Mouse (Mus musculus) megakaryocyte progenitor cell, adult 5-6 weeks (primary cell): ENCODE data around the gene Rps6kb1. TPM values are rescaled to one million over a fixed set of nuclear protein-coding genes. Genes with fewer than 3 reads are reported as not detected.

Source experiments
- ATAC-seq: replicated peaks from 2 replicates; pipeline ENCODE4 v1.8.0; 2016; ENCODE audit warnings: mild to moderate bottlenecking, moderate TSS enrichment, inconsistent platforms; ENCODE audit not compliant: poor library complexity
- total RNA-seq, 2 experiments: library from RNA; stranded (forward) in 1 of 2; stranded (reverse) in 1 of 2; fragments of 157-497, 149-512 nt in 1 of 2; fragments of 200-1000 nt in 1 of 2; gene quantifications; 2 replicates each; pipeline versions ENCODE4 v1.2.3 to v1.2.4; 2015 to 2017

Gene Rps6kb1
- total RNA-seq (2015), result 44.3 and 53.2 TPM in 2 replicates
- total RNA-seq (2017), result 34.1 and 48.6 TPM in 2 replicates

GRCm38 (mm10) chr11:86544639-86545299, at the start of gene Rps6kb1, which contains the start of gene Tubd1:
Gene Rps6kb1, minus strand, starts transcription at chr11:86544805.
Gene Tubd1, plus strand, starts transcription at chr11:86544991.
- peak; percentile 93 for ATAC-seq

GRCm38 (mm10) chr11:86593443-86593842, 48.8 kb upstream of the Rps6kb1 start:
- ATAC-seq, result no peak

- ATAC-seq, result peak; percentile 96
Observed at GRCm38 (mm10) chr11:86592993-86593392, 48.4 kb upstream of the Rps6kb1 start.

DNA sequence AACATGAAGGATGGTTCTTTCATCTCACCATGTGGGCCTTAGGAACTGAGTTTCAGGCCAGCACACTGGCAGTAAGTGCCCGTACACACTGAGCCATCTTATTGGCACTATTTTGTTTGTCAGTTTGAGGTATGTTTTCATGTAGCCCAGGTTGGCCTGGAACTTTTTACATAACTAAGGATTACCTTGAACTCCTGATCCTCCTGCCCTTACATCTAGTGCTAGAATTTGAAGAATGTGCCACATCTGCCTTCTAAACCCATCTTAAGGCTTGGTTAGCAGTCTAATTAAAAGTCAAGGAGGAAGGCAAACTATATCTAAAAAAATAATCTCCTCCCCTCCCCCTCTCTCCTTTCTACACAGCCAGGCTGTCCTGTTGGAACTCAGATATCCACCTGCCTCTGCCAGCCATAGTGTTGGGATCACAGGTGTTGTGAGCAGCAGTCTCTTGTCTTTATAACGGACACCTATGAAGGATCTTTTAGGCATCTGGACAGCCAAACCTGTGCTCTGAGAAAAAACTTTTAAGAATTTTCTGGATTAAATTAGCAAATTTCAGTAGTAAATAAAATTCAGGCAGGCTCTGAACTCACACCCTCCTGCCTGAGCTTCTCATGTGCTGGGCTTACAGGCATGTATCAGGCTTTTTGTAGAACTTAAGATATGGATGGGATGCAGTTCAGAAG, 47.5 kb upstream of the Rps6kb1 start:
- no peak for ATAC-seq

DNA sequence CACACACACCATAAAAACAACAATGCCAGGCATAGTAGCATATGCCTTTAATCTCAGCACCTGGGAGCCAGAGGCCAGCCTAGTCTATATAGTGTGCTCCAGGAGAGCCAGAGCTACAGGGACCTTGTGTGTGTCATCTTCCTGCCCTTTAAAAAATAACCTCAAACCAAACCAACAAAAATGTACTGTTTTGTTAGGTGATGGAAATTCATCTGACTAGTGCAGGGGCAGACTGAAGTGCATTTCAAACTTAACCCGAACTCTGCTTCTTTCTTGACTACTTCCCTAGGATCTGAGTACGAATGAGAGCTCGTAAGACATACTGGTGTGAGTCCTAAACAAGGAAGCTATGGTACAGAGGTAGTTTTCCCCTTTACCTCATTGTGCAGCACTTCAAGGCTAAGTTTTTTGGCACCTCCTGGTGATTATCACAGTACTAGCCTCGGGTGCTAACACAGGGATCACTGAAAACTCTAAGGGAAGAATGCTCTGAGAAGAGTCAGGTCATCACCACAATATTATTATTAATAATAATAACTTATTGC, 46.8 kb upstream of the Rps6kb1 start:
- ATAC-seq, result no peak

DNA sequence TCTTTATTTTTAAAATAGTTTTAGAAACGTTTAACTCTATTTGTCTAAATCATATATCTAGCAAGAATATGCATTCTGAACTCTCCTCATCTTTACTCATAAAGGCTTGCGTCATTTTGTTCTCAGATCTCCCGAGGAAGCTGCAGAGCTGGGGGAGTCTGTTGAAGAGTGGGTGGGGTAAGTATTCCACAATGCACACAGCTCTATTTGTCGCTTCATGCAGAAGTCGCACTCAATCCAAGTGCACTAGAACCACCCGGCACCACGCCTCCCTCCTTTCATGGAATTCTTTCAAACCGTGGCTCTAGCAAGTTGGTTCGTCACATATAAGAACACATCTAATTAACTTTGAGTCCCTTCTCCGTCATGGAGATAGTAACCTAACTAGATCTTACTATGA, 46.0 kb upstream of the Rps6kb1 start:
- ATAC-seq, result no peak

DNA sequence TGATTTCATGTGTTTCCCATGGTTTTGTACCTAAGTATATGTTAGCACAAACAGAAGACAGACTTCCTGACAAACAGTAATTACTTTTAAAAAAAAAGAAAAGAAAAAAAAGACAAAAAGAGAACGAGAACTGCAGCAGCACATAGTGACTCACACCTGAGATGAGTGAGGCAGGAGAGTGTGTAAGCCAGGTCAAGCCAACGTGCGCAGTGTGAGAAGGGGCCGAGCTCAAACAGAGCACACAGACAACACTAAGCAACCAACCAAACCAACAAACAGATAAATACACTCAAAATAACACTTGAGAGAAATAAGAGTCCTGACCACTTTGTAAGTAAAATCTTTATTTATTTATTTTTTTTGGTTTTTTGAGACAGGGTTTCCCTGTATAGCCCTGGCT, 45.5 kb upstream of the Rps6kb1 start:
- no peak for ATAC-seq

GRCm38 (mm10) chr11:86588583-86589298, 44.1 kb upstream of the Rps6kb1 start:
- ATAC-seq, result no peak

GRCm38 (mm10) chr11:86587830-86588229, 43.2 kb upstream of the Rps6kb1 start:
- no peak for ATAC-seq

DNA sequence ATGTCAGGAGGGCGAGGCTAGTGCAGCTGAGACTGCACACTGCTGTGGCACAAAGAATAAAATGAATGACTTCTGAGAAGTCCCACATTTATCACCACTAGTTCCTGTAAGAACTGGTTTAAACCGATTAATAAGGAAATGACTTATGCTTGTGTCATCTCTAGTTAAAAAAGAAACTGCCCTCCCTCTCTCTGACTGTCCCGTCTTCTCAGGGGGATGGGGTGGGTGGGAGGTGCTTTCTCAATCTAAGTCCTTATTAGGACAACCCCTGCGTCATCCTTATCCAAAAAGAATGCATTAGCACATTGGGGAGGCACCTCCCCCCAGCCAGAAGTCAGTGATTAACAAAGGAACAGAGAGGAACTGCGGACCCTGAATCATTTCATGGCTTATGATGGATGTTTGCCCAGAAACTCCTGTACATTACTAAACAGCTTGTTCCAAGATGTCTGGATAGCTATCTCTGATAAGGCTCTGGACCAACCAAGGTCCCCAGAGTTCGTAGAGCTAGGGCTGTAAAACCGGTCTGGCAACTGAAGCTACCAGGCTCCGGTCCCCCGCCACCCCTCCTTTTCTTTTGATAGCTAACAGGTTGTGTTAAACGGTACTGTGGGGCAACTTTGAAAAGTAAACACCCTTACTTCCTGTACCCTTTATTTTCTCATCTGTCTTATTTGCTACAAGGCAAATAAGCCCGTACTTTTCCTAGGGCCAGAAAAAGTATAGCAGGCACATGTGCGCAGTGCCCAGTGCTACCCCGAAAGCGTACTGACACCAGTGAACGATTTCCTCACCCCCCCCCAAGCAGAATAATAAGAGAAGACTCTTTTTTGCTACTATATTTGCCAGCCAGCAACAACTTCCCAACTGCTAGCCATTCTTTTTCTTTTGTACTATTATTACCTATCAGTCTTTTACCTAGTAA, 42.5 kb upstream of the Rps6kb1 start:
- peak; percentile 74 for ATAC-seq

GRCm38 (mm10) chr11:86586177-86586867, 41.7 kb upstream of the Rps6kb1 start:
- ATAC-seq, result peak; percentile 10

- no peak for ATAC-seq
Observed at GRCm38 (mm10) chr11:86585598-86585984, 41.0 kb upstream of the Rps6kb1 start.

GRCm38 (mm10) chr11:86584898-86585597, 40.4 kb upstream of the Rps6kb1 start:
- ATAC-seq, result no peak

DNA sequence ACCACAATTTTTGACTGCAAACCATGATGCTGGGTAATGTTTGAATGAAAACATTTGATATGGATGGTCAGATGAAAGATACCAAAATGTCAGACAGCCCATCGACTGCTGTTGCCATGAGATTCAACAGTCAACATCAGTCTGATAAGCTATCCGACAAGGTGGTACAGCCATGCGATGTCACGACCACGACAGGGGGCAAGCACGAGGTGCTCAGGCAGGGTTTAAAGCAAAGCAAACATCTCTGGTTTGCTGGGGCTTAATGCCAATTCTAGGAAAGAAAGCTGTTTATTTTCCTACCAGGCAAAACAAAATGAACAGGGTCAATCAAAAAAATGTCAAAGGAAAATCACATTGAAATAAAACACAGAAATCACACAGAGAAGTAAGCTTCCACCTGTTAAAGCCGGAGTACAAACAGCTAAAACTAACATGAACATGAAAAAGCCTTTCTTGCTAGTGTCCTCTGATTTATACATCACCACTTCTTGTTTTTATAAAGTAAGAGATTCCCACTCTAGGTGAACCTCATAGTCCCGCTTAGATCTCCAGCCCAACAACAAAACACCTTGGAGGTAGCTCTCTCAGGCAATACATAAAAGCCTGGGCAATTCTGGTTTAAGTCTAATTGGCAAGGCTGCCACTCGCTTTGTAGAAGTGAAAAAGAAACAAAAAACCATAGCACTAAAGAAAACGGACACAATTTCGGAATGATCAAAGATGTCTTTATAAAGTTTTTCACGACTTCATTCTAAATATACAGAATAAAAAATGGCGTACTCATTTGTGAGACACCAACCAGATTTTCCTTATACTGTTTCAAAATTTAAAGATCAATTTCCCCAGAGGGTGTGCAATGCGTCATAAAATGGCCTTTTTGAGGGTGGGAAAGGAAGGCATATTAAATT, 39.6 kb upstream of the Rps6kb1 start:
- no peak for ATAC-seq

GRCm38 (mm10) chr11:86583313-86583825, 38.8 kb upstream of the Rps6kb1 start:
- no peak for ATAC-seq

- ATAC-seq, result no peak
Observed at GRCm38 (mm10) chr11:86582543-86583260, 38.1 kb upstream of the Rps6kb1 start.

DNA sequence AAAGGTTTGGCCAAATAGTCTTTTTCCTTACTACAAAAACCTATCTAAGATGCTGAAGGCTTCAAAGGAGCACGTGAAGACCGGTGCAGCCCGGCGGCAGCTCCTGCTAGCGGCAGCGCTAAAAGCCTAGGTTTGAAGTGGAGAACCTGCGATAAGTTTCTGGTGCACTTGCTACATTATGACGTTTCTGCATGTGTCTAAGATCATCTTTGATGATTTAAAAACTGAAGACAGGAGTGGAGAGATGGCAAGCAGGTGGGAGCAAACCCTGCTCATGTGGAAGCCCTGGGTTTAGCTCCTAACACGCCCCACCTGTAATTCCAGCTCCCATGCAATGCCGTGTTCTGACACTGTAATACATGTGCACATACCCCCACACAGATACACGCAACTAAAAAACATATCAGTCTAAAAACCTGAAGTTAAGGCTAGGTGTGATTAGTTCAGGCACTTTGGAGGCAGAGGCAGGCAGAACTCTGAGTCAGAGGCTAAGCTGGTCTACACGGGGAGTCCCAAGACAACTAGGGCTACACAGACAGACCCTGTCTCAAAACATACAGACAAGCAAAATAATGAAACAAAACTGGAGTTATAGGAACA, 37.4 kb upstream of the Rps6kb1 start:
- no peak for ATAC-seq
